Mouse (Mus musculus) kidney, adult 2 months (tissue): Measurements from ENCODE around the gene Plxnb3.

ENCODE experiments used
- CTCF ChIP-seq: fragments of 200-500 bp; conservative IDR thresholded peaks from 2 replicates; pipeline ENCODE4 v1.5.1; 2011; ENCODE audit warnings: low read depth, mild to moderate bottlenecking, control low read depth, low read length, moderate library complexity, mixed read lengths; ENCODE audit not compliant: insufficient read depth, insufficient read length
- POLR2A ChIP-seq: fragments of 200-500 bp; IDR thresholded peaks from one replicate; pipeline ENCODE4 v1.6.1; 2011; ENCODE audit warnings: low read depth, low read length, control low read depth

DNA sequence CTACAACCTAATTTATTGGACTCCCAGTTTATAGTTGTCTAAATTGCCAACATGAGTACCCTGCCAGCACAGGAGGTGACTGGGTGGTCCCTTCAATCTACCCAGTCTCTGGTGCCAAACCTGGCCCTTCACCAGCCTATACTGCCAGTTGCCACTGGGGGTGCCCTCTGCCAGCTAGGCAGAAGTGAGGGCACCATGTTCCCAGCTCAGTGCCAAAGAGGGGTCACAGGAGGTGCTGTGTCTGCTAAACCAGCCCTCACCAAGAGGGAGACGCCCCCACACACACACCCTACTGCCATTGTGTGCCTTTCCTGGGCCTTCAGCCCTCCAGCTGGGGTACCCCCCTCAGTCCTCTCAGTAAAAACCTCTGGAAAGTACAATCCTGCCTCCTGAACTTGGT lies 18.7 kb upstream of the Plxnb3 start:
- TF ChIP-seq CTCF (peak; percentile 27; the same call in 1 of the 2 replicates), POLR2A (no peak)
